ENCODE assay signal across 9 mouse cellular contexts in genomic region chr7:34132355-34133079, GRCm38 (mm10). TPM values are rescaled to one million over a fixed set of nuclear protein-coding genes. Genes with fewer than 3 reads are reported as not detected.
DNase-seq lines count a peak whose midpoint lies in the region; ATAC-seq and TF ChIP-seq lines count a peak whose summit lies in the region.
"Had no signal": no experiment of that assay in that cellular context is flagged by ENCODE, and none has a peak within 500 bp of the region (broad histone marks: within the 10 kb centered on the region; RNA-seq: fewer than 3 reads in every experiment).

No protein-coding gene starts in this region.

- H3K27me3 ChIP-seq in forebrain, embryonic 13.5 days: no peaks in the 10 kb centered on the region
- H3K27me3 ChIP-seq in hindbrain, postnatal 0 days (ENCODE audit: insufficient read depth, low read length): no peaks in the 10 kb centered on the region
- peaks cover 38% of the 10 kb centered on the region for H3K27me3 ChIP-seq in liver, embryonic 16.5 days (ENCODE audit: control insufficient read depth, insufficient read depth, low read depth, low read length)

- peak overlapping the region; percentile 82 for H3K9ac ChIP-seq in forebrain, embryonic 13.5 days
- H3K9ac ChIP-seq in hindbrain, postnatal 0 days (replicated peaks; ENCODE audit: low read length): peak overlapping the region; percentile 88
- H3K9ac ChIP-seq in liver, embryonic 16.5 days (ENCODE audit: low read depth, low read length): peak overlapping the region; percentile 68

- H3K4me1 ChIP-seq in forebrain, embryonic 13.5 days: peaks cover 32% of the 10 kb centered on the region
- no peaks in the 10 kb centered on the region for H3K4me1 ChIP-seq in hindbrain, postnatal 0 days (ENCODE audit: insufficient read depth, low read length)
- peaks cover 2% of the 10 kb centered on the region; the same call in 1 of the 2 replicates for H3K4me1 ChIP-seq in liver, embryonic 16.5 days (ENCODE audit: control insufficient read depth, low read depth, low read length)

- no peaks in the 10 kb centered on the region for H3K36me3 ChIP-seq in forebrain, embryonic 13.5 days (ENCODE audit: poor library complexity, severe bottlenecking)
- no peaks in the 10 kb centered on the region for H3K36me3 ChIP-seq in hindbrain, postnatal 0 days (ENCODE audit: insufficient read depth, low read length)
- no peaks in the 10 kb centered on the region for H3K36me3 ChIP-seq in liver, embryonic 16.5 days (ENCODE audit: control insufficient read depth, insufficient read depth)

- H3K4me2 ChIP-seq in forebrain, embryonic 13.5 days: peak overlapping the region; percentile 70
- peak overlapping the region; percentile 60 for H3K4me2 ChIP-seq in hindbrain, postnatal 0 days (ENCODE audit: low read depth, low read length)
- H3K4me2 ChIP-seq in liver, embryonic 16.5 days (ENCODE audit: low read depth, low read length): peak overlapping the region; percentile 53

- no peak overlapping the region; the same call in 1 of the 2 replicates for H3K27ac ChIP-seq in forebrain, embryonic 13.5 days
- H3K27ac ChIP-seq in hindbrain, postnatal 0 days: peak overlapping the region; percentile 83
- no peak overlapping the region for H3K27ac ChIP-seq in liver, embryonic 16.5 days (ENCODE audit: low read length)

- H3K9me3 ChIP-seq in forebrain, embryonic 13.5 days (replicated peaks): no peaks in the 10 kb centered on the region
- H3K9me3 ChIP-seq in hindbrain, postnatal 0 days (ENCODE audit: low read length): no peaks in the 10 kb centered on the region
- H3K9me3 ChIP-seq in liver, embryonic 16.5 days (replicated peaks; ENCODE audit: control insufficient read depth, low read length): no peaks in the 10 kb centered on the region

- peak; percentile 45 to 63 for DNase-seq in cerebellum, postnatal 14 days
- DNase-seq in cerebellum, adult 8-10 months: no peak
- peak; percentile 67 for DNase-seq in NIH3T3 (ENCODE audit: low read depth)
- DNase-seq in hindbrain, postnatal 0 days (ENCODE audit: low spot score): peak; percentile 80
- DNase-seq in ovary, postnatal 36 days (ENCODE audit: low spot score): peak; percentile 36
- no peak for DNase-seq in cerebellum, adult 11 months

- under 1% methylated on average over 66 of the region's 116 CpGs for WGBS in forebrain, embryonic 13.5 days
- WGBS in hindbrain, postnatal 0 days: under 1% methylated on average over 75 of the region's 116 CpGs
- 2% methylated on average over 92 of the region's 116 CpGs for WGBS in liver, embryonic 16.5 days (ENCODE audit: insufficient replicate concordance)

- TF ChIP-seq CTCF in hindbrain, postnatal 0 days (IDR thresholded peaks at IDR 0.05; ENCODE audit: low read depth): no peak

- ATAC-seq in forebrain, embryonic 13.5 days: peak; percentile 75
- peak; percentile 78 for ATAC-seq in hindbrain, postnatal 0 days
- peak; percentile 65 for ATAC-seq in liver, embryonic 16.5 days (ENCODE audit: low read depth)

- peak overlapping the region; percentile 76 for H3K4me3 ChIP-seq in forebrain, embryonic 13.5 days
- peak overlapping the region; percentile 80 for H3K4me3 ChIP-seq in hindbrain, postnatal 0 days (ENCODE audit: low read length)
- H3K4me3 ChIP-seq in liver, embryonic 16.5 days (ENCODE audit: low read depth, low read length): peak overlapping the region; percentile 62

RNA-seq across cellular contexts. Expression of gene Wtip, which starts 0.6 kb away (rescaled TPM):
- polyA plus RNA-seq in forebrain, embryonic 13.5 days (2015; fragmentation: Nextera tagmentation; extraction: Ambion mirVana): 3.0 and 4.1 TPM in 2 replicates
- 28.8 and 33.9 TPM in 2 replicates for total RNA-seq in hindbrain, postnatal 0 days (2014; rRNA removed)
- polyA plus RNA-seq in hindbrain, postnatal 0 days (2015; fragmentation: Nextera tagmentation; extraction: Ambion mirVana): 2.8 and 3.2 TPM in 2 replicates
- 0.43 and 0.58 TPM in 2 replicates for polyA plus RNA-seq in liver, embryonic 16.5 days (2015; fragmentation: Nextera tagmentation; extraction: Ambion mirVana)

RNA-seq across cellular contexts. Expression of gene Uba2, which starts 36.9 kb away (rescaled TPM):
- 222 and 242 TPM in 2 replicates for polyA plus RNA-seq in forebrain, embryonic 13.5 days (2015; fragmentation: Nextera tagmentation; extraction: Ambion mirVana)
- 108 and 118 TPM in 2 replicates for total RNA-seq in hindbrain, postnatal 0 days (2014; rRNA removed)
- 123 and 127 TPM in 2 replicates for polyA plus RNA-seq in hindbrain, postnatal 0 days (2015; fragmentation: Nextera tagmentation; extraction: Ambion mirVana)
- polyA plus RNA-seq in liver, embryonic 16.5 days (2015; fragmentation: Nextera tagmentation; extraction: Ambion mirVana): 69.6 and 81.1 TPM in 2 replicates

RNA-seq across cellular contexts. Expression of gene Scgb1b30, which starts 37.3 kb away (rescaled TPM):
- polyA plus RNA-seq in forebrain, embryonic 13.5 days (2015; fragmentation: Nextera tagmentation; extraction: Ambion mirVana): not detected in 2 replicates
- not detected in 2 replicates for total RNA-seq in hindbrain, postnatal 0 days (2014; rRNA removed)
- polyA plus RNA-seq in hindbrain, postnatal 0 days (2015; fragmentation: Nextera tagmentation; extraction: Ambion mirVana): not detected in 2 replicates
- not detected in 2 replicates for polyA plus RNA-seq in liver, embryonic 16.5 days (2015; fragmentation: Nextera tagmentation; extraction: Ambion mirVana)
- total RNA-seq: hematopoietic stem cell, adult 5-6 weeks had no signal

Comparison
In these comparisons a context has a peak if more than half of its experiments do, and no peak if none do; other contexts are left out.
1. DNase-seq: peak in cerebellum, postnatal 14 days (2 of 2), NIH3T3 (single experiment), hindbrain, postnatal 0 days (single experiment) and ovary, postnatal 36 days (single experiment); none in cerebellum, adult 8-10 months (single experiment) and cerebellum, adult 11 months (single experiment).
2. Peak in every context shown above with its lines, with median percentiles within 50 percentile points of each other: ATAC-seq, H3K4me2 ChIP-seq, H3K4me3 ChIP-seq and H3K9ac ChIP-seq.